Mouse (Mus musculus): ENCODE results near the gene Bak1.

- TF ChIP-seq CEBPB (IDR thresholded peaks at IDR 0.05; ENCODE audit: insufficient read depth, poor library complexity, severe bottlenecking) = no peak
- no peak for TF ChIP-seq MYOD1 (IDR thresholded peaks at IDR 0.05; ENCODE audit: control insufficient read depth in 1 of 3, insufficient read length in 2 of 3, low read depth in 2 of 3)
- TF ChIP-seq POLR2A (IDR thresholded peaks at IDR 0.05; ENCODE audit: insufficient read length, low read depth) = no peak
- no peak for TF ChIP-seq SRF (IDR thresholded peaks at IDR 0.05; ENCODE audit: control insufficient read depth, insufficient read length, low read depth)
- no peak for TF ChIP-seq TCF12 (IDR thresholded peaks at IDR 0.05; ENCODE audit: insufficient read depth, poor library complexity, severe bottlenecking)
- TF ChIP-seq MAX (IDR thresholded peaks at IDR 0.05; ENCODE audit: low read depth) = no peak
Observed at GRCm38 (mm10) chr17:27074236-27074635, 45.4 kb upstream of the Bak1 start.

Data from myocyte (in vitro differentiated cells).